Mouse (Mus musculus): Measurements from ENCODE around the gene Eid2b.
"Not testable (repeated sequence)": the region's sequence is repeated elsewhere in the genome, so short reads cannot be mapped to it uniquely, and the experiment has no call there.

Gene Eid2b

DNA sequence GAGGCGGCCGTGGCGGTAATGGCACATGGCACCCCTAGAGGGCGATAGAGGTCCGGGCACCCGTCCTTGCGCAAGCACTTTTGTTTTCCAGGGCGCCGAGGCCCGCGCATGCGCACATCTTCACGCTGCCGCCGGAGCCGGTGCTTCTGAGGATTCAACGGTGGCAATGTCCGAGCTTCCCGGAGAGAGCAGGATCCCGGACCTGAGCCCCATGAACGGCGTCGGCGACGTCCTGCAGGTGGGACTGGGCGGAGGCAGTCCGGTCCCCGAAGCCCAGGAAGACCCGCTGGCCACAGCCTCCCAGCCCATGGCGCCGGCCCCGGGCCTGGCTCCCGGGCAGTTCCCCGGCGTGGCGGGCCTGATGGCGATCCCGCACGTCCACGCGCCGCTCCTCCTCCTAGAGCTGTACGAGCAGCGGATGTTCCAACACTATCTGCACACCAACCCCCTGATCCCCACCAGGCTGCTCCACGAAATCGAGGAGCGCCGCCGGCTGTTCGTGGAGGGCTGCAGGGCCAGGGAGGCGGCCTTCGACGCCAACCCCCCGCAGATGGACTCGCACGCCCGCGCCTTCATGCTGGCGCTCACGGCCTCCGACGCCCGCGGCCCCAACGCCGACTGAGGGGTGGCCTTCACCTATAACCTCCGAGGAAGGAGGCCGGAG lies at the start of gene Eid2b:
Eid2b (plus strand) TSS at position 125 of the 664 bp plus-strand sequence.
- peak; percentile 84 to 96 for DNase-seq (ENCODE audit: low spot score in 2 of 2)

DNA sequence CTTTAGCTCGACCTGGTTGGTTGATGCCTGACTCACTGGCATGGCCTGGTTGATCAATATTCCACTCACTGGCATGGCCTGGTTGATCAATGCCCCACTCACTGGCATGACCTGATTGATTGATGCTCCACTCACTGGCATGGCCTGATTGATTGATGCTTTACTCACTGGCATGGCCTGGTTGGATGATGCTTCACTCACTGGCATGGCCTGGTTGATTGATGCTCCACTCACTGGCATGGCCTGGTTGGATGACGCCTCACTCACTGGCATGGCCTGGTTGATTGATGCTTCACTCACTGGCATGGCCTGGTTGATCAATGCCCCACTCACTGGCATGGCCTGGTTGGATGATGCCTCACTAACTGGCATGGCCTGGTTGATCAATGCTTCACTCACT lies 33.6 kb upstream of the Eid2b start:
- not testable (repeated sequence) for DNase-seq (ENCODE audit: low spot score in 2 of 2)

DNA sequence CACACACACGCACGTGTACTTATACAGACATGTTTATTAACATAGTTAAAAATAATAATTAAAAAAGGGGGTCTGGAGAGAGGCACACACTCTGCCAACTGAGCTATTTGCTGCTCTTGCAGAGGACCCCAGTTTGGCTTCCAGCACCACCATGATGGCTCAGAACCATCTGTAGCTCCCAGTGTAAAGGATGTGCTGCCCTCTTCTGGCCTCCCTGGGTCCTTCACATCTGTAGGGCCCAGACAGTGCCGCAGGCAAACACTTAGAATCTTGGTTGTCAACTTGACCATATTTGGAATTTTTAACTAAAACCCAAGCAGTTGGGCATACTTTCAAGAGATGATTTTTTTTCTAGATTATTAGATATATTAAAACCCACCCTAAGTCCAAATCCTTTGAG lies 28.6 kb upstream of the Eid2b start:
- DNase-seq (ENCODE audit: low spot score in 2 of 2), result no peak

DNA sequence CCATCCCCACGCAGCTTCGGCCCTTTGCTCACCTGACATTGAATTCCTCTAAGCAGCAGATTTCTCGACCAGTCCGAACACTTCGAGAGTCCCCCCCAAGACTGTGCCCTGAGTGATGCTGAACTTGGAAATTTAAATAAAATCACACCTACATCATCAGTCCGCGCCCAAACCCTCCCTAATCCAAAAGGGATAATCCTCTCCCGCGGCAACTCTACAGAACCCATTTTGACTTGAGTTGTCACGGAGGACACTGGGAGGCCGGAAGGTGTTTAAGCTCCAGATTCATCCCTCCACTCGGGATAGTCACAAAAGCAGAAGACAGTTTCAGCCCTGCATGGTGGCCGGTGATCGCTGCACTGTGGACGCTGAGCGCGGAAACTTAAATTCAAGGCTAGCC lies 25.6 kb upstream of the Eid2b start:
- DNase-seq (ENCODE audit: low spot score in 2 of 2), result no peak

DNA sequence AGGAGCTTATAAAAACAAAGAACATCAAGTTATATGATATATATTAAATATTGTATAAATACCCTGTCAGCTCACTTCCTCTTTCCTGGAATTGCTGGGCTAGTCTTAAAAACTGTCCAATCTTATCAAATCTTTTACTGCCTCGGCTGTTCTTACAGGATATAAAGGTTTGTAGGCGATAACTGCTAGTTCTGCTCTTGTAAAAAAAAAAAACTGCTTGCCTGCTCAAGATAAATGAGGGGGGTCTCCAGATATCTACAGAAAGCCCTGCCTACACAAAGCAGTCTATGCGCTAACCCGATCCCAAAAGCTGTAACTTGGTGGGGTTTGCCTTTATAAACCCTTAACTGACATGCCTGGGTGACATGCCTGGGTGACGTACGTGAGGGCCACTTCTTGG lies 22.9 kb upstream of the Eid2b start:
- no peak for DNase-seq (ENCODE audit: low spot score in 2 of 2)

DNA sequence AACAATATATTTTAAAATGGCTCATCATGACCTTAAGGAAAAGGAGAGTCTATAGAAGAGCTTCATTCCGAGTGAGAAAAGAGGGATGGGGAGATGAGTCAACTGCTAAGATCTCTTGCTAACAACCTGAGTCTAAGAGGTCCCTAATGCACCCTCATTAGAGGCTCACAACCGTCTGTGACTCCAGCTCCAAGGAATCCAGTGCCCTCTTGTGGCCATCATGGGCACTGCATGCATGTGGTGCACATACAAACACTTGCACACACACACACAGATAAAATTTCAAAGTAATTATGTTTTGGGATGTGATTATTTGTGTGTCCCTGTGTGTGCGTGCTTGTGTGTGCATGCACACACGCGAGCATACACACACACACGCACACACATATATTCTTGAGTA lies 22.1 kb upstream of the Eid2b start:
- DNase-seq (ENCODE audit: low spot score in 2 of 2), result no peak

DNA sequence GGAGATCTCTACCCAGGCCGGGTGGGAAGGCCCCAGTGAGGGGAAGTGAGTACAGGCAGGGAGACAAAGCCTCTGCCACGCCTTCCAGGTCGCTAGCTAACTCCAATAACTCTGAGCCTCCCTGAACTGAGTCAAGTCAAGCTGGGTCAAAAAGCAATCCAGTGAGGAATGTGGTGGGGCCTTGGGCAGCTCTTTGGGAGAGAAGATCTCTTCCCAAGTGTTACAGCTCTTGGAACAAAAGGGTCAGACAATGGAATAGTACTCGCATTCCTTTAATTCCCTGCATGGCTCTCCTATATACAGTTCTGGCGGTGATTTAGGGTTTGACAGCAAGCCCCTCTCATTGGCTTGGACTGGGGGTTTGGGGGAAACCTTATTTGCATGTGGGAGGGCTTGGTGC lies 14.7 kb upstream of the Eid2b start:
- DNase-seq (ENCODE audit: low spot score in 2 of 2), result no peak

DNA sequence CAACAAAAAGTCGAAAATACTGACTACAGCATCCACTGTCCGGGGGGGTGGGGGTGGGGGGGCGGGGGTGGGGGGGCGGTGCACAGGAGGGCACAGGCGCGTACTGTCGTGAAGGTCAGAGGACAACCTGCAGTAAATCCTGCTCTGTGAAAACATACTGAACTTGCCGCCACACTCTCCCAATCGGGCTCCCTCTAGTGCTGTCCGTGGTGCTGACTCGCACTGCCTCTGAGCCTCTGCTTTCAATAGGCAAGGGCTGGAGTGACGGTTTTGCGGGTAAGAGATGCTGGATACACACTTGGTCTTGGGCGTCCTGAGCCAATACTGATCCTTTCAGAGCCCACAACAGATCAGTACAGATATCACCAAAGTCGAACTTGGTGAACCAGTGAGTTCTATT lies 13.8 kb upstream of the Eid2b start:
- DNase-seq (ENCODE audit: low spot score in 2 of 2), result peak in 1 of 2 experiments; percentile 15

DNA sequence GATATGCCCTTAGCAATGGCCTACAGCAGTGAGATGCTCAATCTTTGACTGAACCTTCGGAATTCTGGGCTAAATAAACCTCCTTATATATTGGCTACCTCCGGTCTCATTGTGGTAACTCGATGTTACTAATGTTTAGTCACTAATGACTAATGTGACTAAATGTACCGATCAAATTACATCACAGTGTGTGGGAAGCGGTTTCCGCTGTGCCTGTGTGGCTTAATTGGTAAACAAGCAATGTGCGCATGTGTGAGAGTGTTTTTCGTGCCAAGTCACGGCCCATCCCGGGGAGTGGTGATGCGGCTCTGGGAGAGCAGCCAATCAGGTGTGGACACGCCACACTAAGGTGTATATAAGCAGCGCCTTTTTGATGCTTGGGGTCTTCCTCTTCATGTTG lies 12.1 kb upstream of the Eid2b start:
- DNase-seq (ENCODE audit: low spot score in 2 of 2), result no peak

DNA sequence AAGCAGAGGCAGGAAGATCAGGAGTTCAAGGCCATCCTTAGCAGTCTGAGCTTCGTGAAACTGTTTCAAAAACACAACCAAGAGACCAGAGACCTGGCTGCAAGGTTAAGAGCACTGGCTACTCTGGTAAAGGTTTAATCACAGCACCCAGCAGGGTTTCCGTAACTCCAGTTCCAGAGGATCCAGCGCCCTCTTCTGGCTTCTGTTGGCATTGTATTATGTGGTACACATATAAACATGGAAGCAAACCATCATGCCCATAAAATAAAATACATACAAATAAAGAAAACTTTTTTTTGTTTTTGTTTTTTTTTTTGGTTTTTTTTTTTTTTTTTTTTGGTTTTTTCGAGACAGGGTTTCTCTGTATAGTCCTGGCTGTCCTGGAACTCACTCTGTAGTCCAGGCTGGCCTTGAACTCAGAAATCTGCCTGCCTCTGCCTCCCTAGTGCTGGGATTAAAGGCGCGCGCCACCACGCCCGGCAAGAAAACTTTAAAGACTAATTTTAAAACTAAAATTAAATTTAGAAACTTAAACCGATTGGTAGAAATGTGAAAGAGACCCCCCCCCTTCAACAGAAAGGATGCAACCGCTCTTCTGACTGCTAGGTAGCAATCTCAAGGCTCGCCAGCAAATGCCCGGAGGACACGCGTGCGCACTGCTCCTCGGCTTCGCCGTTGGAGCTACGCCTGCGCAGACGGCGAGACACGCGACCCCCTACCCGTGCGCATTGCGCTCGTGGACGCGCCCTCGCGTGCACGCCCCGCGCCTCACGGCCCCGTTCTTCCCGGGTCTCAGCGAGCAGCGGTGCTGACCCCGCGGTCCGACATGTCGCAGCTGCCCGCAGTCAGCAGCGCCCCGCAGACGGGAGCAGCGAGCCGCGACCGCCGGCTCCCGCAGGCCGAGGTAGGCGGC lies 10.2 kb upstream of the Eid2b start, which contains the start of gene Eid2:
Eid2 (plus strand) TSS at position 753 of the 913 bp plus-strand sequence.
- peak; percentile 74 to 88 for DNase-seq (ENCODE audit: low spot score in 2 of 2)

DNA sequence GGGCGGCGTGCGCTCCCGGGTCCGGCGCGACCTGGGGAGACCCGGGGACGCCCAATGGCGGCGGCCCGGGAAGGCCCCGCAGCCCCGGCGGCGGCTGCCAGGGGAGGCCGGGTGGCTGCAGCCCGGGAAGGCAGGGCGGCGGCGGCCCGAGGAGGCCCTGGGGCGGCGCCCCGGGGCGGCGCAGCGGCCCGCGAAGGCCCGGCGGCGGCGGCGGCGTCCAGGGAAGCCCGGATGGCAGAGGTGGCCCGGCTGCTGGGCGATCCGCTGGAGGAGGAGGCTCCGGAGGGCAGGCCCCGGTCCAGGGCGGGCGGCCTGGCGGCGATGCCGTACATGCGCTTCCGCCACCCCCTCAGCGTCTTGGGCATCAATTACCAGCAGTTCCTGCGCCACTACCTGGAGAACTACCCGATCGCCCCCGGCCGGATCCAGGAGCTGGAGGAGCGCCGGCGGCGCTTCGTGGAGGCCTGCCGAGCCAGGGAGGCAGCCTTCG lies 9.5 kb upstream of the Eid2b start:
- peak in 1 of 2 experiments; percentile 39 for DNase-seq (ENCODE audit: low spot score in 2 of 2)

DNA sequence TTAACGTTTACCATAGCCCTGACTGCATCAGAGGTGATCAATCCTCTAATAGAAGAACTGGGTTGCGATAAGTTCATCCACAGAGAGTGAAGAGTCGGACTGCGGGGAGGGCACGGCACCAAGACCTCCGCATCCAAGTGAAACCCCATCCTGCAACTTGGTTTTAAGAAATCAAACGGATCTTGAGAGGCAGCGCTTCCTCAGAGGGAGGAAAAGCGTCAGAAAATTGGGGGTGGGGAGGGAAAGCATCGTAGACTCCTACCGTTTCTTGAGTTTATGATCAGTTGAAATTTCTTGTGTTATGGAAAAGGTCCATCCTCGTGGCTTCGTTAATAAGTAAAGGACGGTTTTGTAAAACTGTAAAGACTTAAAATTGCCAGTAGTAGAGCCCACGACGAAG lies 9.0 kb upstream of the Eid2b start:
- DNase-seq (ENCODE audit: low spot score in 2 of 2), result no peak

DNA sequence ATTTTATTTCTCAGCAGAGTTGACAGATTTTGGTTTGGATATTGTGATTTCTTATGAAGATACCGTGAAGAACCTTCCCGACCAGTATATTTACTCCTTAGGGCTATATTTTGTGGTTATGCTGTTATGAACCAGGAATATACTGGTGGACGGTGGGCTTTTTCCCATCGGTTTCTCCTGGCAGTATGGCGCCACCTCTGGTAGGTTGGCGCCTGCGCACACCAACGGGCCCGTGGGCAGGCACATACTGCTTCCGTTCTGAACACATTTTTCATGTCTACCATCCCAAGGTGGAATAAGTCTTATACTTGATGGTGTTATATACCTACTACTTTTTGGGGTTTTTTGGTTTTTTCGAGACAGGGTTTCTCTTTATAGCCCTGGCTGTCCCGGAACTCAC lies 8.2 kb upstream of the Eid2b start:
- DNase-seq (ENCODE audit: low spot score in 2 of 2), result no peak

DNA sequence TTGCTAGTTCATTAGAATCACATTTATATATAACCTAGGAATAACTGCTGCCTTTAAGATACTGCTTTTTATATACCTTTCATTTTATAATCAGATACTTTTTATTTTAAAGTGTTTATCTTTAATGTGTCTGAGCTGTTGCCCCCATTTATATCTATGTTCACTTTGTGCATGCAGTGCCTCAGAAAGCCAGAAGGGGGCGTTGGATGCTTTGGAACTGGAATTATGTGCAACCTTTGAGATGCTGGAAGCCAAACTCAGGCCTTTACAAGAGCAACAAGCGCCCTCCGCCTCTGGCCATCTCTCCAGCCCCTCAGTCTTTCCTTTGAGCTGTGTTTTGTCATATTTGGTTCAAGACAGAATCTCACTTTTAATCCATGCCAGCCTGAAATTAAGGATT lies 5.8 kb upstream of the Eid2b start:
- DNase-seq (ENCODE audit: low spot score in 2 of 2), result no peak

DNA sequence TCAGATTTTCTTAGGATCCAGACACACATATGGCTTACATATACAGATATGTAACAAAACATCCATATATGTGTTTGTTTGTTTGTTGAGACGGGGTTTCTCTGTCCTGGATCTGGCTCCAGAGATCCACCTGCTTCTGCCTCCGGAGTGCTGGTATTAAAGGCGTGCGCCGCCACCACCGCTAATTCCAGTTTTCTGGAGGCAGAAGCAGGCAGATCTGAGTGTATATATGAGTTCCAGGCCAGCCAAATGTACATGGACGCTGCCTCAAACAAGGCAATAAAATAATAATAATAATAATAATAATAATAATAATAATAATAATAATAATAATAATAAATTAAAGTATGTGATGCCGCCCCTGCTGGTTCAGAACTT lies 313 bp upstream of the Eid2b start:
- no peak for DNase-seq (ENCODE audit: low spot score in 2 of 2)

DNA sequence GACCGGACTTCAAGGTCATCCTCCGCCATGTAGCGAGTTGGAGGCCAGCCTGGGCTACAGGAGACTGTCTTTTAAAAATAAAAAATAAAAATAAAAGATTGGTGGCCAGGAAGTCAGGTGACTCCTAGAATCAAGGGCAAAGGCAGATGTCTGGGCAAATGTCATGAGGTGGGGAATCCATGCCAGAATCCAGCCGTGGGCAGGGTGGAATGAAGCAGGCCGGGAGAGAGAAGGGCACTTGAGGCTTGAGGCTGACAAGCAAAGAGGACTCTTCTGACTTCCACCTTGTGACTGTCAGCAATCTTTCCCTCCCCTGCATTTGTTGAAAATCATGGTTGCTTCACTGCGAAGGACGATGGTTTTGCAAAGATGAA lies 727 bp downstream of the Eid2b start:
- no peak for DNase-seq (ENCODE audit: low spot score in 2 of 2)

DNA sequence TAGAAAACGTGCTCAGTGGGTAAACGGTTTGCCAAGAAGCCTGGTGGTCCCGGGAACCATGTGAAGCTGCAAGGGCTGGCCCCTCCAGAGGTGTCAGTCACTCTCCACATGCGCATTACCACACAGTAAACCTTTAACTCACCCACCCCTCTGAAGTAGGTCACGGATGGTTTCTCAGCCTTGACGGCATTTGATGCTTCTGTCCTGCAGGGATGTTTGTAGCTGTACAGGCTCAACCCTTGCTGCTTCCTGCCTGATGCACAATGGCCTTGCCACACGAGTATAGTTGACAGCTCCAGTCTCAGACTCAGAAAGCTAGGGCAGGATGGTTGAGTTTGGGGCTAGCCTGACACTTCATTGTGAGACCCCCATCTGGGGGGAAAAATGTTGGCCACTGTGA lies 3.1 kb downstream of the Eid2b start:
- DNase-seq (ENCODE audit: low spot score in 2 of 2), result no peak

DNA sequence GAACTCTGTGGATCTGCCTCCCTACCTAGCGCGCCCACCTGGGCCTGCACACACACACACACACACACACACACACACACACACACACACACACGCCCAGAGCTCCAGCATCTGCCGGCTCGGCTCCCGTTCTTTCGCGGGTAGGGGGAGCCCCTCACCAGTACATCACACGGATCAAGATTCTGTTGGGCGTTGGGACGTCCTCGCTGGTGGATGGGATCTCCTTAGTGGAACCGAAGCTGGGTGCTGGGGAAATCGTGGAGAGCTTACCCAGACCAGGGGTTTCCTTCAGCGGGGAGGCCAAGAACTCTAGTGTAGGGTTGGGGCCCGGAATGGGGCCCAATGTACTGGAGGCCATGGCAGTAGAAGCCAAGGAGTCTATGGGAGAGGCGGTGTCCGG lies 12.6 kb downstream of the Eid2b start:
- DNase-seq (ENCODE audit: low spot score in 2 of 2), result no peak

DNA sequence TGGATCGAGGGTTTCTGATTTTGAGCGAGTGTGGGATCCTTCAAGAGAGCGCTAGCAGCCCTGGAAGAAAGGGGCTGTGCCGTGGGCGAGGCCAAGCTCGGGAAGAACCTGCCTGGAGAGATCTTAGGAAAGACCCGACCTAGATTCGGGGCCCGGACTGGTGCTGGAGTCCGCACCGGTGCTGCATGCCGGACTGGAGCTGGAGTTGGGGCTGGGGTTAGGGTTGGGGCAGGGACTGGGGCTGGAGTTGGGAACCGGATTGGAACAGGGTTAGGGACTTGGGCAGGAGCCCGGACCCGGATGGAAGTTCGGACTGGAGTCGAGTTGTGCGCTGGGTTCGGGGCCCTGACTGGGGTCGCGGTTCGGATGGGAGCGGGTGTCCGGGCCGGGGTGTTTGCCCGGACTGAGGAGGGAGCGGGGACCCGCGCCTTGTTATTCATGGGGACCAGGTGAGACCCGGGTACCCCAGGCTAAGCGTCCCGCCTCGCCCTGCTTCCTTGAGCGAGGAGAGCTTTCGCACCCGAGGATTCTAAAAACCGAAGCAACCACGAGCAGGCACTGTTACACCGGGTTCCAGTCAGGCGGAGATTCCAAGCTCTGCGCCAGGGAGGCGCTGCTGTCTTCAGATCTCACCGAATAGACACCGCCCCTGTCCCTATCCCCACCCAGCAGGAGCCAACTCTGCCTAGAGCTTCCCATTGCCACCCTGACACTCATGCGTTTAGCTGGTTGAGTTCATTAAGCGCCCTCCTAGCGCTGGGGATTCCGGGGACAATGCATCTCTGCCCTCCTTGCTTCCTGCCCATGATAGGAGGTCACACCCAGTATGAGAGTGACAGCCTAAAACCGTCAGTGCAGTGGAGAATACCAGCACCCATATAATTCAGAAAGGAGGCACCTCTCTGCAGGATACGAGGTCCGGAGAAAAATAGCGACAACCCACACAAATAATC lies 13.4 kb downstream of the Eid2b start, which contains the start of gene Selenov:
Selenov (minus strand) TSS at position 549 of the 953 bp plus-strand sequence.
- peak in 1 of 2 experiments; percentile 32 for DNase-seq (ENCODE audit: low spot score in 2 of 2)

DNA sequence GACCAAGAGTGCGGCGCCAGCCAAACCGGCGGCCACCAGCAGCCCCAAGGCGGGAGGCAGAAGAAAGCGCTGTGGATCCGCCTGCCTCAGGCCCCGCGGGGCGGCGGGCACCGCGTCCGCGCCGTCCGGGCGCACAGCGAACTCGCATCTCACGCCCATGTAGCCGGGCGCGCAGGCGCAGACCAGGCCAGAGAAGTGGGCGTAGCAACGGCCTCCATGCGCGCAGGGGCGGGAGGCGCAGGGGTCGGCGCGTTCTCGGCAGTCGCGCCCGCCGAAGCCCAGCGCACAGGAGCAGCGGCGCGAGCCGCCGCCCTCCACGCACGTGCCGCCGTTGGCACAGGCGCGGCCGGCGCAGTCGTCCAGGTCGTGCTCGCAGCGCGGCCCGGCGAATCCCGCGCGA lies 16.9 kb downstream of the Eid2b start:
- DNase-seq (ENCODE audit: low spot score in 2 of 2), result peak in 1 of 2 experiments; percentile 56

DNA sequence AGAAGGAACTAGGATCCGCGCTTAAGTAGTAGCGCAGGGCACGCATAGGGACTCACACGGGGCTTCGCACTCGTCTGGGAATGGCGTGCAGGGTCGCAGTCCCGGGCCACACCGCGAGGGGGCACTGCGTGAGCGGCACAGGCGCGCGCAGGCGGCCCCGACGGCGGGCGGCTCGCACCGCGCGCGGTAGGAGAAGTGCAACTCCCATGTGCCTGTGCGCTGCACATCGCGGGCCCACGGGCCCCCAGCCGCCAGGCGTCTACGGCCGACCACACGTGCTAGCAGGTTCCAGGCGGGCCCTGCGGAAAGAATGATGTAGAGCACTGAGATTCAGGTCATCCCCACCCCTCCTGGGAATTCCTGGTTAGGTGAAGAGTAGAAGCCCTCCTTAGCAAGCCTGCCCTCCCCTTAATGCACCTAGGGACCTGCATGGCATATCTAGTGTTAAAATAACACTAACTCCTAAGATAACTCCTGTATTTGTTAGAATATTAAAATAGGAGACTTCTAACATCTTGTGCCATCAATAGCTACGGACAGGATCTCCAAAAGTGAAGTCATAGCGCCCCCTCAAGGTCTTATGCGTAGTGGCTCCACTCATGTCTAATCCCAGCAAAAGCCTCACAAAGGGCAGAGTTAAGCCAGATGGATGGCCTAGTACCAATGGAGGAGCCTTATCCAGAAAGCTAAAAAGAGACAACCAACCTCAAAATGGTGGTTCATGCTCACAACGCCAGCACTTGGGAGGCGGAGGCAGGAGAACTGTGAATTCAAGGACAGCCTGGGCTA lies 21.5 kb downstream of the Eid2b start:
- peak in 1 of 2 experiments; percentile 51 for DNase-seq (ENCODE audit: low spot score in 2 of 2)

Data from left cerebral cortex, adult 9 months (tissue).